In the genomic region with DNA sequence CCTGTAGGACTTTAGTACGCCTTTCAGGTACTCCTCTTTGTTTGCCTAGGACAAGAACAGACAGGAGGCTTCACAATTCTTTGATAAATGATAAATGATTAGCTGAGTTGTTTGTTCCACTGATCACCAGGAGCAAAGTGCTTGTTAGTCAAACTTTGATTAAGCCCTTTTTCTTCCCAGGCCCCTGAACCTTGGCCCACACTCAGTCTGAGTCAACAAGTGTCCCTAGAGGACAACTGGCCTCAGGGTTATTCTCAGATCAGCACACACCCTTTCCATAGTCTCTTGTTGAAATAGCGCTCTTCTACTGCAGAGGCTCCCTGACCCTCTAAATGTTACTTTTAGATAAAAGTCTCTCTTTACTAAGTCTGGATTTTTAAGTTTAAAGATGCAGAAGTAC, we compare ENCODE assay signal across 13 mouse cellular contexts. TPM values are rescaled to one million over a fixed set of nuclear protein-coding genes. Genes with fewer than 3 reads are reported as not detected.
A peak's percentile ranks its signal among the peaks of the same experiment; 100 is the strongest.
DNase-seq lines count a peak whose midpoint lies in the region; ATAC-seq and TF ChIP-seq lines count a peak whose summit lies in the region.
"Had no signal": no experiment of that assay in that cellular context is flagged by ENCODE, and none has a peak within 500 bp of the region (broad histone marks: within the 10 kb centered on the region; RNA-seq: fewer than 3 reads in every experiment).

No protein-coding gene starts in this region.

- no peak overlapping the region for H3K9ac ChIP-seq in liver, postnatal 0 days (replicated peaks)
- H3K9ac ChIP-seq: hindbrain, embryonic 15.5 days; limb, embryonic 13.5 days had no signal

- H3K27me3 ChIP-seq in liver, postnatal 0 days (ENCODE audit: insufficient read depth, low read length): no peaks in the 10 kb centered on the region
- no peaks in the 10 kb centered on the region for H3K27me3 ChIP-seq in hindbrain, embryonic 10.5 days (ENCODE audit: insufficient read depth, poor library complexity, severe bottlenecking)
- H3K27me3 ChIP-seq: hindbrain, embryonic 15.5 days; limb, embryonic 13.5 days had no signal

- H3K4me1 ChIP-seq in liver, postnatal 0 days (ENCODE audit: insufficient read depth): no peaks in the 10 kb centered on the region
- H3K4me1 ChIP-seq in hindbrain, embryonic 10.5 days (replicated peaks): 0 out of 2 replicates have a peak, but pooled peaks cover 3% of the 10 kb centered on the region
- H3K4me1 ChIP-seq: hindbrain, embryonic 15.5 days; limb, embryonic 13.5 days had no signal

- 0 out of 2 replicates have a peak, but pooled peaks have one; percentile 8 for TF ChIP-seq CTCF in liver, postnatal 0 days (IDR thresholded peaks at IDR 0.05; ENCODE audit: low read depth)

- H3K27ac ChIP-seq in liver, postnatal 0 days (ENCODE audit: low read depth): peak overlapping the region; percentile 84
- H3K27ac ChIP-seq in hindbrain, embryonic 10.5 days: no peak overlapping the region
- H3K27ac ChIP-seq: hindbrain, embryonic 15.5 days; limb, embryonic 13.5 days had no signal

- peak; percentile 96 for ATAC-seq in liver, postnatal 0 days

- H3K36me3 ChIP-seq in liver, postnatal 0 days (replicated peaks; ENCODE audit: insufficient read depth, low read length): no peaks in the 10 kb centered on the region
- no peaks in the 10 kb centered on the region for H3K36me3 ChIP-seq in hindbrain, embryonic 10.5 days
- H3K36me3 ChIP-seq: hindbrain, embryonic 15.5 days; limb, embryonic 13.5 days had no signal

- peak; percentile 69 to 78 for DNase-seq in heart, adult 18-20 months
- no peak for DNase-seq in heart, postnatal 4 days
- peak; percentile 49 to 58 for DNase-seq in adrenal gland, postnatal 36 days
- peak; percentile 87 for DNase-seq in kidney, adult 9 months
- peak; percentile 60 for DNase-seq in liver, postnatal 0 days
- DNase-seq in B cell, adult 2 months: no peak
- DNase-seq in hindbrain, embryonic 10.5 days (ENCODE audit: low spot score): no peak
- no peak for DNase-seq in layer of hippocampus, postnatal 36 days

- H3K4me3 ChIP-seq in liver, postnatal 0 days (ENCODE audit: low read depth, low read length): no peak overlapping the region
- no peak overlapping the region for H3K4me3 ChIP-seq in hindbrain, embryonic 10.5 days
- H3K4me3 ChIP-seq: hindbrain, embryonic 15.5 days; limb, embryonic 13.5 days had no signal

- H3K4me2 ChIP-seq in liver, postnatal 0 days (ENCODE audit: low read depth, low read length): no peak overlapping the region
- H3K4me2 ChIP-seq: hindbrain, embryonic 15.5 days; limb, embryonic 13.5 days; midbrain, embryonic 11.5 days had no signal

- 53% methylated on average over 2 of the region's 2 CpGs for WGBS in liver, postnatal 0 days (ENCODE audit: insufficient replicate concordance)
- WGBS in hindbrain, embryonic 10.5 days: 65% methylated on average over 2 of the region's 2 CpGs

- peak; percentile 73 for TF ChIP-seq EP300 in liver, postnatal 0 days (IDR thresholded peaks at IDR 0.05; ENCODE audit: low read depth)

- no peaks in the 10 kb centered on the region for H3K9me3 ChIP-seq in liver, postnatal 0 days (ENCODE audit: low read length)
- no peaks in the 10 kb centered on the region for H3K9me3 ChIP-seq in hindbrain, embryonic 10.5 days
- H3K9me3 ChIP-seq: hindbrain, embryonic 15.5 days; limb, embryonic 13.5 days had no signal

RNA-seq across cellular contexts. Expression of gene Gm10203, which starts 11.0 kb away (rescaled TPM):
- not detected for total RNA-seq in heart, adult 18-20 months (2021)
- total RNA-seq in heart, postnatal 4 days (2021): not detected
- not detected for total RNA-seq in adrenal gland, postnatal 36 days (2021)
- polyA plus RNA-seq in liver, postnatal 0 days (2015; fragmentation: Nextera tagmentation; extraction: Ambion mirVana): not detected in 2 replicates
- polyA plus RNA-seq in hindbrain, embryonic 10.5 days (2016; fragmentation: Nextera tagmentation; extraction: Ambion mirVana): not detected in 2 replicates
- total RNA-seq in layer of hippocampus, postnatal 36 days (2021): not detected
- total RNA-seq: common myeloid progenitor, adult 5-6 weeks had no signal
- polyA plus RNA-seq: forebrain, embryonic 11.5 days; hindbrain, embryonic 15.5 days; limb, embryonic 13.5 days; midbrain, embryonic 11.5 days had no signal

RNA-seq across cellular contexts. Expression of gene Dennd5b, which starts 17.5 kb away (rescaled TPM):
- 10 to 100 TPM; 15.9 to 16.1 TPM for total RNA-seq in heart, adult 18-20 months (2021)
- total RNA-seq in heart, postnatal 4 days (2021): 10 to 100 TPM; 37.9 to 41.0 TPM
- 10 to 100 TPM; 13.0 to 18.4 TPM for total RNA-seq in adrenal gland, postnatal 36 days (2021)
- 7.4 and 7.9 TPM in 2 replicates for polyA plus RNA-seq in liver, postnatal 0 days (2015; fragmentation: Nextera tagmentation; extraction: Ambion mirVana)
- 10.5 and 11.0 TPM in 2 replicates for polyA plus RNA-seq in hindbrain, embryonic 10.5 days (2016; fragmentation: Nextera tagmentation; extraction: Ambion mirVana)
- total RNA-seq in layer of hippocampus, postnatal 36 days (2021): 10 to 100 TPM; 47.8 to 49.5 TPM

RNA-seq across cellular contexts. Expression of gene Etfbkmt, which starts 20.7 kb away (rescaled TPM):
- 10 to 100 TPM; 21.6 to 27.4 TPM for total RNA-seq in heart, adult 18-20 months (2021)
- 10 to 100 TPM; 12.2 to 15.7 TPM for total RNA-seq in heart, postnatal 4 days (2021)
- 10 to 100 TPM; 17.6 to 28.1 TPM for total RNA-seq in adrenal gland, postnatal 36 days (2021)
- 9.7 and 9.8 TPM in 2 replicates for polyA plus RNA-seq in liver, postnatal 0 days (2015; fragmentation: Nextera tagmentation; extraction: Ambion mirVana)
- polyA plus RNA-seq in hindbrain, embryonic 10.5 days (2016; fragmentation: Nextera tagmentation; extraction: Ambion mirVana): 8.8 and 10.7 TPM in 2 replicates
- 1 to 10 TPM; 4.1 to 5.0 TPM for total RNA-seq in layer of hippocampus, postnatal 36 days (2021)

Comparison
In these comparisons a context has a peak if more than half of its experiments do, and no peak if none do; other contexts are left out.
1. DNase-seq: peak in heart, adult 18-20 months (2 of 2), adrenal gland, postnatal 36 days (2 of 2), kidney, adult 9 months (single experiment) and liver, postnatal 0 days (single experiment); none in heart, postnatal 4 days (single experiment), B cell, adult 2 months (0 of 2), hindbrain, embryonic 10.5 days (single experiment) and layer of hippocampus, postnatal 36 days (0 of 2).